Mouse (Mus musculus): ENCODE results near the gene Daxx. TPM values are rescaled to one million over a fixed set of nuclear protein-coding genes. Genes with fewer than 3 reads are reported as not detected.

Daxx gene
- polyA plus RNA-seq, 1 experiment from 2014 or later = 55.0 TPM

DNA sequence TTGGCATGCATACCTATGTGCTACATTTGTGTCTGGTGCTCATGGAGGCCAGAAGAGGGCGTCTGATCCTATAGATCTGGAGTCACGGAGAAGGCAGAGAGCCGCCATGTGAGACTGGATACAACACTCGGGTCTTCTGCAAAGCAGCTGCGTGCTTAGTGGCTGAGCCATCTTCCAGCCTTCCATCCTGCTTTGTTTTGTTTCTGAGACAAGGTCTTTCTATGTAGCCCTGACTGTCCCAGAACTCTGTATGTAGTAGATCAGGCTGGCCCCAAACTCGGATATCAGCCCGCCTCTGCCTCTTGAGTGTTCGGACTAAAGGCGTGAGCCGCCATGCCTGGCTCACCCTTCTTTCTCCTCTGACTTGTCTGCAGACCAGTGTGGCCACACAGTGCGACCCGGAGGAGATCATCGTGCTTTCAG lies 5.8 kb downstream of the Daxx start:
- Histone ChIP-seq H3K27ac (replicated peaks; ENCODE audit: low read depth, low read length) (no peak overlapping the region), H3K36me3 (replicated peaks; ENCODE audit: control insufficient read depth, insufficient read depth, low read depth, low read length) (peaks cover 23% of the 10 kb centered on the region), H3K4me1 (ENCODE audit: control insufficient read depth, insufficient read depth, low read length) (peaks cover 2% of the 10 kb centered on the region), H3K4me3 (ENCODE audit: low read depth, low read length) (no peak overlapping the region), H3K27me3 (ENCODE audit: control insufficient read depth, insufficient read depth, low read length) (no peaks in the 10 kb centered on the region), H3K9ac (replicated peaks; ENCODE audit: low read length) (no peak overlapping the region), H3K4me2 (ENCODE audit: low read depth, low read length) (peak overlapping the region; percentile 5; the same call in 1 of the 2 replicates), H3K9me3 (replicated peaks; ENCODE audit: control insufficient read depth, low read length) (no peaks in the 10 kb centered on the region)
- DNase-seq (ENCODE audit: low spot score) (no peak), ATAC-seq (replicated peaks; ENCODE audit: insufficient number of reproducible peaks, low FRiP score, low TSS enrichment, low read depth) (no peak)
- WGBS = 77% methylated on average over 13 of the region's 13 CpGs

DNA sequence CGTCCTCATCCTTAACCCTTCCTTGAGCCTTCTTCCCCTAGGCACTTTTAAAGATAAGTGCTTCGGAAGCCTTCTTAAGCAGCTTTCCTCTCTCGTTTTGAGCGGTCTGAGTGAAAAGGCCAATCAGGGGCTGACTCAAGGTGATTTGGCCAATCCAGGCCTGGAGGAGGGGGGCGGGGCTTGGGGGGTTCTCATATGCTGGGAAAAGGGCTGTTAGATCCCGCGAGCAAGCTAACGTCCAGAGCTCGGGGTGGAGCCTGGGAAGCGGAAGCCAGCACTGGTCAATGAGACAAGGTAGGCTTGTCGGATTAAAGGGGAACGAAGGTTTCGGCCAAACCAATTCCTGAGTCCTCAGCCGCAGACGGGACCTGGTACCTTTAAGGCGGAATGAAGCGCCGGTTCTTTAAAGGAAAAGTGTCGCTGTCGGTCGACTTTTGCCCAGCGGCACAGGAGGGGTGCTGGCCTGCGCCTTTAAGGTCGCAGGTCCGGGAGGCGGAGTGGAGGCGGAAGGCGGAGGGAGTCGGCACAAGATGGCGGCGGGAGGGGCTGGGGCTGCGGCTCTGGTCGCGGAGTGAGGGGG lies 6.5 kb downstream of the Daxx start, which contains the start of the genes Tapbp and Zbtb22:
Gene Tapbp, plus strand, starts transcription at position 229 of the 580 bp plus-strand sequence.
Gene Zbtb22, plus strand, starts transcription at position 234 of the 580 bp plus-strand sequence.
- Histone ChIP-seq H3K9me3 (replicated peaks; ENCODE audit: control insufficient read depth, low read length) (no peaks in the 10 kb centered on the region), H3K4me1 (ENCODE audit: control insufficient read depth, insufficient read depth, low read length) (peaks cover 2% of the 10 kb centered on the region)

DNA sequence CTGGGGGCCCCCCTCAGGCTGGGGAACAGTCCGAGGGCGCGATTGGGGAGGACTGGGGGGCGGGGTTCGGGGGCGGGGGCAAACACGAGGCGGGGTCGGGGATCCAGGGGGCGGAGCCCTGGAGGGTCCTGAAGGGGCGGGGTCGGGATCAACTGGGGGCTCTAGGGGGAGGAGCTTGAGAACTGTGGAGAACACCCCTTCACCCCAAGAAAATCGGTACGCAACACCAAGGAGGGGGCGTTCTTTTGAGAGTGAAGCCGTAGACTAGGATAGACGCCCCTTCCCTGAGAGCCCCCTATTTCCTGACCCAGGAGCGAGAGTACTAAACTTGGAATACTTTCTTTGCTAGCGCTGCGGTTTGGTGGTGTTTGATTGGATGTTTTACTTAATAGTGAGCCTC lies 7.1 kb downstream of the Daxx start:
- WGBS = 0% methylated on average over 14 of the region's 20 CpGs
- DNase-seq (ENCODE audit: low spot score) = peak; percentile 84
- peaks cover 2% of the 10 kb centered on the region for H3K4me1 ChIP-seq (ENCODE audit: control insufficient read depth, insufficient read depth, low read length)

More for the DNA sequence above, 6.5 kb downstream of the Daxx start, which contains the start of the genes Tapbp and Zbtb22:
- peak within 1 kb of the TSS; percentile 54 for H3K4me3 ChIP-seq (ENCODE audit: low read depth, low read length)
- peak within 1 kb of the TSS; percentile 46 for H3K4me2 ChIP-seq (ENCODE audit: low read depth, low read length)
- ATAC-seq (replicated peaks; ENCODE audit: insufficient number of reproducible peaks, low FRiP score, low TSS enrichment, low read depth) (peak; percentile 87), DNase-seq (ENCODE audit: low spot score) (peak; percentile 98)
- H3K36me3 ChIP-seq (replicated peaks; ENCODE audit: control insufficient read depth, insufficient read depth, low read depth, low read length) = peaks cover 23% of the 10 kb centered on the region
- peak within 1 kb of the TSS; percentile 61 for H3K9ac ChIP-seq (replicated peaks; ENCODE audit: low read length)
- H3K27ac ChIP-seq (replicated peaks; ENCODE audit: low read depth, low read length) = peak within 1 kb of the TSS; percentile 59
- H3K27me3 ChIP-seq (ENCODE audit: control insufficient read depth, insufficient read depth, low read length) = no peaks in the 10 kb centered on the region
- WGBS = under 1% methylated on average over 31 of the region's 34 CpGs

DNA sequence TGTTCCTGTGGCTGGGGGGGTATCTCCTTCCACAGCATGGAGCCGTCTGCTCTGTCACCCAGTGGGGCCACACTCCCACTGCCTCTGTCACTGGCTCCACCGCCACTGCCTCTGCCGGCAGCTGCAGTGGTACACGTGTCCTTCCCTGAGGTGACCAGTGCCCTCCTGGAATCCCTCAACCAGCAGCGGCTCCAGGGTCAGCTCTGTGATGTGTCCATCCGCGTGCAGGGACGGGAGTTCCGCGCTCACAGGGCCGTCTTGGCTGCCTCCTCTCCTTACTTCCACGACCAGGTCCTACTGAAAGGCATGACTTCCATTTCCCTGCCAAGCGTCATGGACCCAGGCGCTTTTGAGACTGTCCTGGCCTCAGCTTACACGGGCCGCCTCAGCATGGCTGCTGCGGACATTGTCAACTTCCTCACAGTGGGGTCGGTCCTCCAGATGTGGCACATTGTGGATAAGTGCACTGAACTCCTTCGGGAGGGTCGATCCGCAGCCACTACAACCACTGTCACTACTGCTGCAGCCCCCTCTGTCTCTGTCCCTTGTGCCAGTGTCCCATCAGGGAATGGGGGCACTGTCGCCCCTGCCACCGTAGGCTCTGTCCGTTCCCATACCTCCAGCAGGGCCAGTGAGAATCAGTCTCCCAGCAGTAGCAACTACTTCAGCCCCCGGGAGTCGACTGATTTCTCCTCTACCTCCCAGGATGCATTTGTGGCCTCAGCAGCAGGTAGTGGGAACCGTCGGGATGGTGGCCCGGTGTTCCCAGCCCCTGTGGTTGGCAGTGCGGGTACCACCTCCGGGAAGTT lies 7.8 kb downstream of the Daxx start:
- Histone ChIP-seq H3K9ac (replicated peaks; ENCODE audit: low read length) (no peak overlapping the region; the same call in 1 of the 2 replicates), H3K27me3 (ENCODE audit: control insufficient read depth, insufficient read depth, low read length) (no peaks in the 10 kb centered on the region), H3K9me3 (replicated peaks; ENCODE audit: control insufficient read depth, low read length) (no peaks in the 10 kb centered on the region), H3K36me3 (replicated peaks; ENCODE audit: control insufficient read depth, insufficient read depth, low read depth, low read length) (peaks cover 15% of the 10 kb centered on the region), H3K4me2 (ENCODE audit: low read depth, low read length) (peak overlapping the region; percentile 46), H3K4me1 (ENCODE audit: control insufficient read depth, insufficient read depth, low read length) (peaks cover 2% of the 10 kb centered on the region), H3K4me3 (ENCODE audit: low read depth, low read length) (peak overlapping the region; percentile 54), H3K27ac (replicated peaks; ENCODE audit: low read depth, low read length) (no peak overlapping the region)
- WGBS = 70% methylated on average over 31 of the region's 31 CpGs
- ATAC-seq (replicated peaks; ENCODE audit: insufficient number of reproducible peaks, low FRiP score, low TSS enrichment, low read depth) (no peak), DNase-seq (ENCODE audit: low spot score) (no peak)

More for the DNA sequence above, 7.1 kb downstream of the Daxx start:
- Histone ChIP-seq H3K9ac (replicated peaks; ENCODE audit: low read length) (peak overlapping the region; percentile 61), H3K4me2 (ENCODE audit: low read depth, low read length) (peak overlapping the region; percentile 46), H3K9me3 (replicated peaks; ENCODE audit: control insufficient read depth, low read length) (no peaks in the 10 kb centered on the region), H3K27ac (replicated peaks; ENCODE audit: low read depth, low read length) (peak overlapping the region; percentile 59), H3K36me3 (replicated peaks; ENCODE audit: control insufficient read depth, insufficient read depth, low read depth, low read length) (peaks cover 21% of the 10 kb centered on the region), H3K4me3 (ENCODE audit: low read depth, low read length) (peak overlapping the region; percentile 54), H3K27me3 (ENCODE audit: control insufficient read depth, insufficient read depth, low read length) (no peaks in the 10 kb centered on the region)
- no peak; the same call in 1 of the 2 replicates for ATAC-seq (replicated peaks; ENCODE audit: insufficient number of reproducible peaks, low FRiP score, low TSS enrichment, low read depth)

DNA sequence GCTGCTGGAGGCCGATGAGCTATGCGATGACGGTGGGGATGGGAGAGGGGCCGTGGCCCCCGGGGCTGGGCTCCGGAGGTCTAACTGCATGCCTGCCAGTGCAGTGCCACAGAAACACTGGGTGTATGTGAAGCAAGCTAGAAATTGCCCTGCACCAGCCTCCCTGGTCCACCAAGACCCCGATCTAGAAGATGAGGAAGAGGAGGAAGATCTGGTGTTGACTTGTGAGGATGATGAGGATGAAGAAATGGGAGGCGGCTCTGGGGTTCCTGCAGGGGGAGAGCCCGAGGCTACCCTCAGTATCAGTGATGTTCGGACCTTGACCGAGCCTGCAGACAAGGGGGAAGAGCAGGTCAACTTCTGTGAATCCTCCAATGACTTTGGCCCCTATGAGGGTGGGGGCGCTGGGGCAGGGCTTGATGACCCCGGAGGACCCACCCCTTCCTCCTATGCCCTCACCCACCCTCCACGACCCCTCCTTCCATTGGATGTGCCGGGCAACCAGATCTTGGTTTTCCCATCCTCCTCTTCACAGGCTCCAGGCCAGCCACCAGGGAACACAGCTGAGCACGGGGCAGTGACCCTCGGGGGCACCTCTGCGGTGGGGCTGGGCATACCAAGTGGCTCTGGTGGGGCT lies 8.6 kb downstream of the Daxx start:
- Histone ChIP-seq H3K4me2 (ENCODE audit: low read depth, low read length) (no peak overlapping the region), H3K27me3 (ENCODE audit: control insufficient read depth, insufficient read depth, low read length) (no peaks in the 10 kb centered on the region), H3K36me3 (replicated peaks; ENCODE audit: control insufficient read depth, insufficient read depth, low read depth, low read length) (peaks cover 10% of the 10 kb centered on the region), H3K9me3 (replicated peaks; ENCODE audit: control insufficient read depth, low read length) (no peaks in the 10 kb centered on the region), H3K4me1 (ENCODE audit: control insufficient read depth, insufficient read depth, low read length) (peaks cover 2% of the 10 kb centered on the region), H3K4me3 (ENCODE audit: low read depth, low read length) (peak overlapping the region; percentile 10; the same call in 1 of the 2 replicates), H3K27ac (replicated peaks; ENCODE audit: low read depth, low read length) (no peak overlapping the region), H3K9ac (replicated peaks; ENCODE audit: low read length) (no peak overlapping the region)
- DNase-seq (ENCODE audit: low spot score) (no peak), ATAC-seq (replicated peaks; ENCODE audit: insufficient number of reproducible peaks, low FRiP score, low TSS enrichment, low read depth) (no peak)
- 86% methylated on average over 18 of the region's 18 CpGs for WGBS

DNA sequence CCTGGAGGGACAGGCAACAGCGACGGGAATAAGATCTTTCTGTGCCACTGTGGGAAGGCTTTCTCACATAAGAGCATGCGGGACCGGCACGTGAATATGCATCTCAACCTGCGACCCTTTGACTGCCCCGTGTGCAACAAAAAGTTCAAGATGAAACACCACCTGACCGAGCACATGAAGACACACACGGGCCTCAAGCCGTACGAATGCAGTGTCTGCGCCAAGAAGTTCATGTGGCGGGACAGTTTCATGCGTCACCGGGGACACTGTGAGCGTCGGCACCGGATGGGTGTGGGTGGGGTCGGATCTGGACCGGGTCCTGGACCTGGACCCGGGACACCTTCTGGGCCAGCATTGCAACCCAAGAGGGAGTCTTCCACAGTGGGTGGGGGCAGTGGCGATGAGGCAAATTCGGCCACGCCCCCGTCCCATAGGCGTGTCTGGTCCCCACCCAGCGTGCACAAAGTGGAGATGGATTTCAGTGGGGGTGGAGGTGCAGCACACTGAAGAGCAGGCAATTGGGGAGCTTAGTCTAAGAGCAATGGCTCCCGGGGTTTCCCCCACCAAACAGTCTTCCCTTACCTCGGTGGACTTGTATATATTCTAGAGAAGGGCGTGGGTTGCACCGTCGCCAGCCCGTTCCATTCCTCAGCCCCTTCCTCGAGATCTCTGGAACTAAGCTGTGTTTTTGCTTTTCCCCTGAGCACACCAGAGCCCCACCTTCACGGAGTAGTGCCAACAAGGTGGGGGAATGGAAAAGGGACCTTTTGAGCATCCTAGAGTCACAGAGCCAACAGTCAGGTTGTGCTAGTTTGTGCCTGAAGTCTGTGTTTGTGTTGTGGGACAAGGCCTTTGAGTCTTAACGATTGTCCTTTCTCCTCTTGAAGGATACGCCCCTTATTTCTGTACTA lies 9.3 kb downstream of the Daxx start:
- Histone ChIP-seq H3K4me2 (ENCODE audit: low read depth, low read length) (no peak overlapping the region; the same call in 1 of the 2 replicates), H3K27me3 (ENCODE audit: control insufficient read depth, insufficient read depth, low read length) (no peaks in the 10 kb centered on the region), H3K27ac (replicated peaks; ENCODE audit: low read depth, low read length) (no peak overlapping the region), H3K36me3 (replicated peaks; ENCODE audit: control insufficient read depth, insufficient read depth, low read depth, low read length) (peaks cover 7% of the 10 kb centered on the region), H3K4me1 (ENCODE audit: control insufficient read depth, insufficient read depth, low read length) (peaks cover 2% of the 10 kb centered on the region), H3K9me3 (replicated peaks; ENCODE audit: control insufficient read depth, low read length) (no peaks in the 10 kb centered on the region), H3K9ac (replicated peaks; ENCODE audit: low read length) (no peak overlapping the region), H3K4me3 (ENCODE audit: low read depth, low read length) (peak overlapping the region; percentile 51; the same call in 1 of the 2 replicates)
- WGBS = 59% methylated on average over 37 of the region's 37 CpGs
- ATAC-seq (replicated peaks; ENCODE audit: insufficient number of reproducible peaks, low FRiP score, low TSS enrichment, low read depth) (no peak), DNase-seq (ENCODE audit: low spot score) (no peak)
